Mouse (Mus musculus) liver, embryonic 15.5 days (tissue): Measurements from ENCODE around the gene Kcnk18. TPM values are rescaled to one million over a fixed set of nuclear protein-coding genes. Genes with fewer than 3 reads are reported as not detected.
A peak's percentile ranks its signal among the peaks of the same experiment; 100 is the strongest.

Experiments
- ATAC-seq: fragments of 200-750 bp; cut with Nextera tagmentation; 2 replicates; pipeline ENCODE4 v1.8.0; 2017; ENCODE audit warnings: moderate number of reproducible peaks, mild to moderate bottlenecking, moderate library complexity; ENCODE audit not compliant: insufficient read depth
- H3K27ac ChIP-seq: fragments of 300-500 bp; sonication (generic); replicated peaks from 2 replicates; pipeline ENCODE4 v1.5.1; 2015; ENCODE audit warnings: mild to moderate bottlenecking, inconsistent platforms
- H3K27me3 ChIP-seq: fragments of 300-500 bp; sonication (generic); 2 replicates; pipeline ENCODE4 v1.6.1; 2015; ENCODE audit warnings: mild to moderate bottlenecking, inconsistent platforms
- H3K36me3 ChIP-seq: fragments of 300-500 bp; sonication (generic); replicated peaks from 2 replicates; pipeline ENCODE4 v1.6.1; 2015; ENCODE audit warnings: moderate library complexity, mild to moderate bottlenecking, inconsistent platforms
- H3K4me1 ChIP-seq: fragments of 300-500 bp; sonication (generic); replicated peaks from 2 replicates; pipeline ENCODE4 v1.6.1; 2015; ENCODE audit warnings: inconsistent platforms
- H3K4me2 ChIP-seq: fragments of 300-500 bp; sonication (generic); 2 replicates; pipeline ENCODE4 v1.6.1; 2015; ENCODE audit warnings: moderate library complexity, mild to moderate bottlenecking, inconsistent platforms
- H3K4me3 ChIP-seq: fragments of 300-500 bp; sonication (generic); replicated peaks from 2 replicates; pipeline ENCODE4 v1.5.1; 2015; ENCODE audit warnings: mild to moderate bottlenecking, inconsistent platforms
- H3K9ac ChIP-seq: fragments of 300-500 bp; sonication (generic); 2 replicates; pipeline ENCODE4 v1.6.1; 2015; ENCODE audit warnings: moderate library complexity, mild to moderate bottlenecking, inconsistent platforms
- H3K9me3 ChIP-seq: fragments of 300-500 bp; sonication (generic); replicated peaks from 2 replicates; pipeline ENCODE4 v1.6.1; 2016; ENCODE audit warnings: inconsistent platforms
- WGBS: fragments of 180-500 bp; shearing (Covaris S2); methylation state at CpG from one replicate; pipeline ENCODE4 v1.1.7; 2015; ENCODE audit warnings: mixed read lengths; ENCODE audit not compliant: insufficient replicate concordance; 5-methylcytosine and 5-hydroxymethylcytosine counted together
- polyA plus RNA-seq: library from polyadenylated mRNA; unstranded; fragments of >200 nt; fragmentation: Nextera tagmentation; extraction: Ambion mirVana; gene quantifications from 2 replicates; pipeline ENCODE4 v1.2.1, GENCODE M21; 2015

The Kcnk18 gene
- polyA plus RNA-seq, 1 experiment from 2014 or later: not detected

- Histone ChIP-seq H3K36me3 (no peaks in the 10 kb centered on the region), H3K9ac (no peak overlapping the region), H3K4me1 (0 out of 2 replicates have a peak, but pooled peaks cover 5% of the 10 kb centered on the region), H3K9me3 (no peaks in the 10 kb centered on the region), H3K27me3 (peaks cover 92% of the 10 kb centered on the region), H3K27ac (no peak overlapping the region), H3K4me2 (no peak overlapping the region), H3K4me3 (no peak overlapping the region)
- WGBS: 10% methylated on average over 4 of the region's 4 CpGs
- ATAC-seq: no peak
These were observed 27.9 kb upstream of the Kcnk18 start for GRCm38 (mm10) chr19:59191123-59191505.

- Histone ChIP-seq H3K9me3 (no peaks in the 10 kb centered on the region), H3K27ac (no peak overlapping the region), H3K4me3 (no peak overlapping the region), H3K9ac (no peak overlapping the region), H3K4me1 (0 out of 2 replicates have a peak, but pooled peaks cover 5% of the 10 kb centered on the region), H3K36me3 (no peaks in the 10 kb centered on the region), H3K27me3 (peaks cover 94% of the 10 kb centered on the region), H3K4me2 (no peak overlapping the region)
- WGBS: 6% methylated on average over 2 of the region's 2 CpGs
- no peak for ATAC-seq
These were observed 26.5 kb upstream of the Kcnk18 start for GRCm38 (mm10) chr19:59192491-59192890.

- peaks cover 95% of the 10 kb centered on the region for H3K27me3 ChIP-seq
- no peak overlapping the region for H3K4me3 ChIP-seq
- ATAC-seq: no peak
- H3K4me1 ChIP-seq: 0 out of 2 replicates have a peak, but pooled peaks cover 5% of the 10 kb centered on the region
- no peak overlapping the region for H3K9ac ChIP-seq
- no peaks in the 10 kb centered on the region for H3K36me3 ChIP-seq
- H3K27ac ChIP-seq: no peak overlapping the region
- H3K9me3 ChIP-seq: no peaks in the 10 kb centered on the region
- under 1% methylated on average over 10 of the region's 10 CpGs for WGBS
- no peak overlapping the region for H3K4me2 ChIP-seq
These were observed 25.6 kb upstream of the Kcnk18 start for GRCm38 (mm10) chr19:59193456-59193855.

GRCm38 (mm10) chr19:59193986-59194820 lies 24.8 kb upstream of the Kcnk18 start:
- peaks cover 91% of the 10 kb centered on the region for H3K27me3 ChIP-seq
- WGBS: 2% methylated on average over 50 of the region's 50 CpGs
- H3K4me2 ChIP-seq: peak overlapping the region; percentile 20; the same call in 1 of the 2 replicates
- ATAC-seq: no peak
- H3K4me3 ChIP-seq: peak overlapping the region; percentile 12; the same call in 1 of the 2 replicates
- no peak overlapping the region for H3K27ac ChIP-seq
- H3K36me3 ChIP-seq: no peaks in the 10 kb centered on the region
- H3K9me3 ChIP-seq: no peaks in the 10 kb centered on the region
- H3K9ac ChIP-seq: no peak overlapping the region
- H3K4me1 ChIP-seq: 0 out of 2 replicates have a peak, but pooled peaks cover 5% of the 10 kb centered on the region

GRCm38 (mm10) chr19:59195181-59195770 lies 23.7 kb upstream of the Kcnk18 start:
- no peaks in the 10 kb centered on the region for H3K9me3 ChIP-seq
- no peak overlapping the region for H3K27ac ChIP-seq
- peaks cover 85% of the 10 kb centered on the region for H3K27me3 ChIP-seq
- WGBS: 11% methylated on average over 9 of the region's 9 CpGs
- ATAC-seq: no peak
- no peak overlapping the region for H3K9ac ChIP-seq
- H3K4me3 ChIP-seq: no peak overlapping the region
- no peak overlapping the region for H3K4me2 ChIP-seq
- H3K4me1 ChIP-seq: 0 out of 2 replicates have a peak, but pooled peaks cover 5% of the 10 kb centered on the region
- H3K36me3 ChIP-seq: no peaks in the 10 kb centered on the region

GRCm38 (mm10) chr19:59196111-59196666 lies 22.8 kb upstream of the Kcnk18 start:
- no peaks in the 10 kb centered on the region for H3K9me3 ChIP-seq
- no peak overlapping the region for H3K27ac ChIP-seq
- 4% methylated on average over 15 of the region's 15 CpGs for WGBS
- no peak overlapping the region for H3K4me2 ChIP-seq
- H3K36me3 ChIP-seq: no peaks in the 10 kb centered on the region
- H3K27me3 ChIP-seq: peaks cover 76% of the 10 kb centered on the region
- H3K9ac ChIP-seq: no peak overlapping the region
- no peak overlapping the region for H3K4me3 ChIP-seq
- no peak for ATAC-seq
- H3K4me1 ChIP-seq: 0 out of 2 replicates have a peak, but pooled peaks cover 5% of the 10 kb centered on the region

GRCm38 (mm10) chr19:59198161-59198560 lies 20.9 kb upstream of the Kcnk18 start:
- ATAC-seq: no peak

GRCm38 (mm10) chr19:59208475-59208874 lies 10.5 kb upstream of the Kcnk18 start:
- Histone ChIP-seq H3K36me3 (no peaks in the 10 kb centered on the region), H3K4me1 (no peaks in the 10 kb centered on the region), H3K27ac (no peak overlapping the region), H3K27me3 (peaks cover 13% of the 10 kb centered on the region; the same call in 1 of the 2 replicates), H3K9ac (no peak overlapping the region), H3K4me3 (no peak overlapping the region), H3K9me3 (no peaks in the 10 kb centered on the region), H3K4me2 (no peak overlapping the region)
- ATAC-seq: no peak
- WGBS: 23% methylated on average over 5 of the region's 5 CpGs

More at GRCm38 (mm10) chr19:59198161-59198560, 20.9 kb upstream of the Kcnk18 start:
- no peak overlapping the region for H3K4me2 ChIP-seq
- no peak overlapping the region for H3K4me3 ChIP-seq
- WGBS: 26% methylated on average over 7 of the region's 7 CpGs
- H3K27me3 ChIP-seq: peaks cover 56% of the 10 kb centered on the region
- no peaks in the 10 kb centered on the region for H3K36me3 ChIP-seq
- H3K9me3 ChIP-seq: no peaks in the 10 kb centered on the region
- no peak overlapping the region for H3K27ac ChIP-seq
- H3K9ac ChIP-seq: no peak overlapping the region
- 0 out of 2 replicates have a peak, but pooled peaks cover 5% of the 10 kb centered on the region for H3K4me1 ChIP-seq

GRCm38 (mm10) chr19:59208986-59209385 lies 10.0 kb upstream of the Kcnk18 start:
- H3K4me3 ChIP-seq: no peak overlapping the region
- ATAC-seq: no peak
- 41% methylated on average over 2 of the region's 2 CpGs for WGBS
- H3K4me2 ChIP-seq: no peak overlapping the region
- no peak overlapping the region for H3K9ac ChIP-seq
- no peaks in the 10 kb centered on the region for H3K36me3 ChIP-seq
- no peak overlapping the region for H3K27ac ChIP-seq
- H3K4me1 ChIP-seq: no peaks in the 10 kb centered on the region
- H3K9me3 ChIP-seq: no peaks in the 10 kb centered on the region
- H3K27me3 ChIP-seq: peaks cover 13% of the 10 kb centered on the region; the same call in 1 of the 2 replicates

- ATAC-seq: no peak
- Histone ChIP-seq H3K36me3 (no peaks in the 10 kb centered on the region), H3K4me1 (no peaks in the 10 kb centered on the region), H3K27me3 (peaks cover 4% of the 10 kb centered on the region; the same call in 1 of the 2 replicates), H3K4me3 (no peak overlapping the region), H3K9me3 (no peaks in the 10 kb centered on the region), H3K9ac (no peak overlapping the region), H3K27ac (no peak overlapping the region), H3K4me2 (no peak overlapping the region)
- 52% methylated on average over 3 of the region's 3 CpGs for WGBS
These were observed 2.1 kb upstream of the Kcnk18 start for GRCm38 (mm10) chr19:59216891-59217290.

GRCm38 (mm10) chr19:59221131-59221530 lies 2.1 kb downstream of the Kcnk18 start:
- Histone ChIP-seq H3K9me3 (no peaks in the 10 kb centered on the region), H3K4me3 (no peak overlapping the region), H3K4me1 (no peaks in the 10 kb centered on the region), H3K9ac (no peak overlapping the region), H3K27ac (no peak overlapping the region), H3K27me3 (peaks cover 4% of the 10 kb centered on the region; the same call in 1 of the 2 replicates), H3K4me2 (no peak overlapping the region), H3K36me3 (no peaks in the 10 kb centered on the region)
- WGBS: 68% methylated on average over 3 of the region's 3 CpGs
- no peak for ATAC-seq
